Mouse (Mus musculus): ENCODE results near the gene Adprhl1. TPM values are rescaled to one million over a fixed set of nuclear protein-coding genes. Genes with fewer than 3 reads are reported as not detected.
A peak's percentile ranks its signal among the peaks of the same experiment; 100 is the strongest.

Gene Adprhl1
- polyA plus RNA-seq, 1 experiment, result 17.8 TPM

- H3K4me2 ChIP-seq (ENCODE audit: low read depth), result peak overlapping the region; percentile 19
- no peak overlapping the region for H3K4me3 ChIP-seq
- no peaks in the 10 kb centered on the region for H3K27me3 ChIP-seq (ENCODE audit: control insufficient read depth, insufficient read depth, insufficient read length)
- TF ChIP-seq USF1 (IDR thresholded peaks at IDR 0.05; ENCODE audit: low read depth), result no peak
- peak; percentile 21 for TF ChIP-seq SRF (IDR thresholded peaks at IDR 0.05; ENCODE audit: control insufficient read depth, insufficient read length, low read depth)
- peak; percentile 17 for TF ChIP-seq TCF3 (IDR thresholded peaks at IDR 0.05; ENCODE audit: insufficient read length, low read depth)
- TF ChIP-seq MYOG (IDR thresholded peaks at IDR 0.05; ENCODE audit: control insufficient read depth in 1 of 3, insufficient read depth in 1 of 3, insufficient read length in 2 of 3, low read depth in 2 of 3), result peak in 2 of 3 experiments; percentile 62 to 74
- TF ChIP-seq MYOD1 (IDR thresholded peaks at IDR 0.05; ENCODE audit: control insufficient read depth in 1 of 3, insufficient read length in 2 of 3, low read depth in 2 of 3), result peak; percentile 24 to 76 (median 62)
- H3K79me2 ChIP-seq (ENCODE audit: control insufficient read depth, insufficient read depth), result no peaks in the 10 kb centered on the region
- no peaks in the 10 kb centered on the region for H3K36me3 ChIP-seq (ENCODE audit: control insufficient read depth, insufficient read depth)
- no peak overlapping the region for H3ac ChIP-seq (ENCODE audit: control insufficient read depth, insufficient read length)
Observed at GRCm38 (mm10) chr8:13209770-13210169, 44.2 kb downstream of the Adprhl1 start.

- TF ChIP-seq POLR2AphosphoS2 (IDR thresholded peaks at IDR 0.05; ENCODE audit: insufficient read length, low read depth) (no peak), MYOG (IDR thresholded peaks at IDR 0.05; ENCODE audit: control insufficient read depth in 1 of 3, insufficient read depth in 1 of 3, insufficient read length in 2 of 3, low read depth in 2 of 3) (peak; percentile 92 to 99 (median 96)), TCF3 (IDR thresholded peaks at IDR 0.05; ENCODE audit: insufficient read length, low read depth) (peak; percentile 93), TCF12 (IDR thresholded peaks at IDR 0.05; ENCODE audit: insufficient read depth, poor library complexity, severe bottlenecking) (peak; percentile 92), CEBPB (IDR thresholded peaks at IDR 0.05; ENCODE audit: insufficient read depth, poor library complexity, severe bottlenecking) (peak; percentile 18; the same call in 1 of the 2 replicates), POLR2A (IDR thresholded peaks at IDR 0.05; ENCODE audit: insufficient read length, low read depth) (no peak), MYOD1 (IDR thresholded peaks at IDR 0.05; ENCODE audit: control insufficient read depth in 1 of 3, insufficient read length in 2 of 3, low read depth in 2 of 3) (peak; percentile 33 to 97 (median 84))
- no peaks in the 10 kb centered on the region for H3K79me2 ChIP-seq (ENCODE audit: control insufficient read depth, insufficient read depth)
- no peak overlapping the region for H3K4me3 ChIP-seq
- H3K36me3 ChIP-seq (ENCODE audit: control insufficient read depth, insufficient read depth), result no peaks in the 10 kb centered on the region
- no peak overlapping the region for H3ac ChIP-seq (ENCODE audit: control insufficient read depth, insufficient read length)
- H3K4me2 ChIP-seq (ENCODE audit: low read depth), result peak overlapping the region; percentile 19
- H3K27me3 ChIP-seq (ENCODE audit: control insufficient read depth, insufficient read depth, insufficient read length), result no peaks in the 10 kb centered on the region
Observed at GRCm38 (mm10) chr8:13208627-13209355, 45.2 kb downstream of the Adprhl1 start.

GRCm38 (mm10) chr8:13206290-13206689 lies 47.7 kb downstream of the Adprhl1 start:
- H3K4me2 ChIP-seq (ENCODE audit: low read depth), result no peak overlapping the region
- no peaks in the 10 kb centered on the region for H3K36me3 ChIP-seq (ENCODE audit: control insufficient read depth, insufficient read depth)
- TF ChIP-seq CEBPB (IDR thresholded peaks at IDR 0.05; ENCODE audit: insufficient read depth, poor library complexity, severe bottlenecking) (no peak), POLR2AphosphoS2 (IDR thresholded peaks at IDR 0.05; ENCODE audit: insufficient read length, low read depth) (peak; percentile 44)
- H3ac ChIP-seq (ENCODE audit: control insufficient read depth, insufficient read length), result no peak overlapping the region
- H3K79me2 ChIP-seq (ENCODE audit: control insufficient read depth, insufficient read depth), result peaks cover 10% of the 10 kb centered on the region
- H3K27me3 ChIP-seq (ENCODE audit: control insufficient read depth, insufficient read depth, insufficient read length), result no peaks in the 10 kb centered on the region
- H3K4me3 ChIP-seq, result no peak overlapping the region

- peaks cover 11% of the 10 kb centered on the region for H3K79me2 ChIP-seq (ENCODE audit: control insufficient read depth, insufficient read depth)
- no peak overlapping the region for H3K4me3 ChIP-seq
- H3ac ChIP-seq (ENCODE audit: control insufficient read depth, insufficient read length), result no peak overlapping the region
- no peaks in the 10 kb centered on the region for H3K27me3 ChIP-seq (ENCODE audit: control insufficient read depth, insufficient read depth, insufficient read length)
- H3K36me3 ChIP-seq (ENCODE audit: control insufficient read depth, insufficient read depth), result no peaks in the 10 kb centered on the region
- TF ChIP-seq MYOD1 (IDR thresholded peaks at IDR 0.05; ENCODE audit: control insufficient read depth in 1 of 3, insufficient read length in 2 of 3, low read depth in 2 of 3) (no peak), POLR2AphosphoS2 (IDR thresholded peaks at IDR 0.05; ENCODE audit: insufficient read length, low read depth) (peak; percentile 63)
- no peak overlapping the region for H3K4me2 ChIP-seq (ENCODE audit: low read depth)
Observed at GRCm38 (mm10) chr8:13205311-13205710, 48.7 kb downstream of the Adprhl1 start.

GRCm38 (mm10) chr8:13204371-13205140 lies 49.4 kb downstream of the Adprhl1 start:
- H3K79me2 ChIP-seq (ENCODE audit: control insufficient read depth, insufficient read depth), result peaks cover 11% of the 10 kb centered on the region
- H3K4me2 ChIP-seq (ENCODE audit: low read depth), result peak overlapping the region; percentile 31
- no peak overlapping the region for H3ac ChIP-seq (ENCODE audit: control insufficient read depth, insufficient read length)
- no peaks in the 10 kb centered on the region for H3K27me3 ChIP-seq (ENCODE audit: control insufficient read depth, insufficient read depth, insufficient read length)
- no peaks in the 10 kb centered on the region for H3K36me3 ChIP-seq (ENCODE audit: control insufficient read depth, insufficient read depth)
- H3K4me3 ChIP-seq, result no peak overlapping the region
- TF ChIP-seq MAX (IDR thresholded peaks at IDR 0.05; ENCODE audit: low read depth) (no peak), MYOD1 (IDR thresholded peaks at IDR 0.05; ENCODE audit: control insufficient read depth in 1 of 3, insufficient read length in 2 of 3, low read depth in 2 of 3) (peak in 1 of 3 experiments; percentile 35), SRF (IDR thresholded peaks at IDR 0.05; ENCODE audit: control insufficient read depth, insufficient read length, low read depth) (peak; percentile 49), POLR2AphosphoS2 (IDR thresholded peaks at IDR 0.05; ENCODE audit: insufficient read length, low read depth) (peak; percentile 93), E2F4 (IDR thresholded peaks at IDR 0.05; ENCODE audit: insufficient read depth) (no peak), TCF12 (IDR thresholded peaks at IDR 0.05; ENCODE audit: insufficient read depth, poor library complexity, severe bottlenecking) (no peak), CEBPB (IDR thresholded peaks at IDR 0.05; ENCODE audit: insufficient read depth, poor library complexity, severe bottlenecking) (no peak), TCF3 (IDR thresholded peaks at IDR 0.05; ENCODE audit: insufficient read length, low read depth) (no peak), REST (IDR thresholded peaks at IDR 0.05; ENCODE audit: insufficient read depth, insufficient read length) (no peak), USF1 (IDR thresholded peaks at IDR 0.05; ENCODE audit: low read depth) (no peak), MYOG (IDR thresholded peaks at IDR 0.05; ENCODE audit: control insufficient read depth in 1 of 3, insufficient read depth in 1 of 3, insufficient read length in 2 of 3, low read depth in 2 of 3) (peak in 2 of 3 experiments; percentile 18 to 41), POLR2A (IDR thresholded peaks at IDR 0.05; ENCODE audit: insufficient read length, low read depth) (peak; percentile 50)
